Mouse (Mus musculus) midbrain, embryonic 14.5 days (tissue): ENCODE measurements around the gene Npr3. TPM values are rescaled to one million over a fixed set of nuclear protein-coding genes. Genes with fewer than 3 reads are reported as not detected.
"Not testable (repeated sequence)": the region's sequence is repeated elsewhere in the genome, so short reads cannot be mapped to it uniquely, and the experiment has no call there.

Source experiments
- ATAC-seq: fragments of 200-750 bp; cut with Nextera tagmentation; 2 replicates; pipeline ENCODE4 v1.8.0; 2017; ENCODE audit warnings: moderate number of reproducible peaks, moderate library complexity; ENCODE audit not compliant: low FRiP score, low TSS enrichment
- DNase-seq: peaks from one replicate; pipeline ENCODE4 v3.0.0-alpha.2; 2015
- H3K27ac ChIP-seq: fragments of 300-500 bp; sonication (generic); replicated peaks from 2 replicates; pipeline ENCODE4 v1.5.1; 2014; ENCODE audit warnings: mild to moderate bottlenecking, low read depth, low read length, moderate library complexity
- H3K27me3 ChIP-seq: fragments of 300-500 bp; sonication (generic); 2 replicates; pipeline ENCODE4 v1.6.1; 2014; ENCODE audit warnings: low read length, control low read depth, mixed read lengths; ENCODE audit not compliant: control insufficient read depth, insufficient read depth
- H3K36me3 ChIP-seq: fragments of 300-500 bp; sonication (generic); 2 replicates; pipeline ENCODE4 v1.6.1; 2014; ENCODE audit warnings: low read length, control low read depth; ENCODE audit not compliant: control insufficient read depth, insufficient read depth
- H3K4me1 ChIP-seq: fragments of 300-500 bp; sonication (generic); 2 replicates; pipeline ENCODE4 v1.6.1; 2014; ENCODE audit warnings: mild to moderate bottlenecking, antibody characterized with exemption, low read length, control low read depth; ENCODE audit not compliant: control insufficient read depth, insufficient read depth
- H3K4me2 ChIP-seq: fragments of 300-500 bp; sonication (generic); 2 replicates; pipeline ENCODE4 v1.6.1; 2014; ENCODE audit warnings: mild to moderate bottlenecking, low read length, moderate library complexity
- H3K4me3 ChIP-seq: fragments of 300-500 bp; sonication (generic); replicated peaks from 2 replicates; pipeline ENCODE4 v1.5.1; 2014; ENCODE audit warnings: low read depth, low read length
- H3K9ac ChIP-seq: fragments of 300-500 bp; sonication (generic); replicated peaks from 2 replicates; pipeline ENCODE4 v1.6.1; 2014; ENCODE audit warnings: mild to moderate bottlenecking, low read length, moderate library complexity
- H3K9me3 ChIP-seq: fragments of 300-500 bp; sonication (generic); 2 replicates; pipeline ENCODE4 v1.6.1; 2016; ENCODE audit warnings: low read length, control low read depth, mixed read lengths; ENCODE audit not compliant: control insufficient read depth
- WGBS: fragments of 180-500 bp; shearing (Covaris S2); extraction: QIAGEN DNeasy Blood & Tissue Kit; methylation state at CpG from one replicate; pipeline ENCODE4 v1.1.7; 2014; 5-methylcytosine and 5-hydroxymethylcytosine counted together
- polyA plus RNA-seq: library from polyadenylated mRNA; unstranded; fragments of >200 nt; fragmentation: Nextera tagmentation; extraction: Ambion mirVana; gene quantifications from 2 replicates; pipeline ENCODE4 v1.2.1, GENCODE M21; 2014

Gene Npr3
- polyA plus RNA-seq, 1 experiment from 2014 or later = 1.1 TPM

- Histone ChIP-seq H3K9ac (no peak overlapping the region), H3K4me3 (no peak overlapping the region), H3K4me2 (no peak overlapping the region), H3K9me3 (no peaks in the 10 kb centered on the region), H3K4me1 (no peaks in the 10 kb centered on the region), H3K27me3 (no peaks in the 10 kb centered on the region), H3K27ac (no peak overlapping the region), H3K36me3 (no peaks in the 10 kb centered on the region)
- ATAC-seq (no peak), DNase-seq (no peak)
- WGBS = 65% methylated on average over 1 of the region's 1 CpGs
Measured at GRCm38 (mm10) chr15:11835913-11836312, 71.2 kb downstream of the Npr3 start.

- not testable (repeated sequence) for H3K9me3 ChIP-seq, H3K36me3 ChIP-seq, H3K4me2 ChIP-seq, DNase-seq, H3K27me3 ChIP-seq, ATAC-seq, H3K9ac ChIP-seq, H3K27ac ChIP-seq, H3K4me1 ChIP-seq, H3K4me3 ChIP-seq
- WGBS = 75% methylated on average over 6 of the region's 6 CpGs
Measured at GRCm38 (mm10) chr15:11822347-11822746, 84.7 kb downstream of the Npr3 start.

DNA sequence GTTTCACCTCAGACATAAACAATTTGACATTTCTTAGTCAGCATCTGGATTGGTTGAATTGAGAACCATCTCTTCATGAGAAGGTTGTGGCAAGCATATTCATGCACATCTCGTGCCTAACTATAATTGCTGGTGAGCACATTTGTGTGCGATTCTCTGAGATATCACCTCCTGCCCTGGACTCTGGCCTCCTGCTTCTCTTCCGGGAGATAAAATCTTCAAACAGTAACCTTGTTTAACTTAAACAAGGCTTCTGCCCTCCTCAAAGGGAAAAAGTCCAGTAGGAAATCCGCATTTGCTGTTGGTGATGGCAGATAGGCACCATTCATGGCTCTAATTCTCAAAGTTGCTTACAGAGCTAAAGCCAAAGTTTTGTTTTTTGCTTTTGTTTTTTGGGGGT lies 91.5 kb downstream of the Npr3 start:
- Histone ChIP-seq H3K4me2 (no peak overlapping the region), H3K27me3 (no peaks in the 10 kb centered on the region), H3K9ac (no peak overlapping the region), H3K27ac (no peak overlapping the region), H3K9me3 (no peaks in the 10 kb centered on the region), H3K4me1 (no peaks in the 10 kb centered on the region), H3K4me3 (no peak overlapping the region), H3K36me3 (no peaks in the 10 kb centered on the region)
- ATAC-seq = no peak
- 90% methylated on average over 4 of the region's 4 CpGs for WGBS
- no peak for DNase-seq

DNA sequence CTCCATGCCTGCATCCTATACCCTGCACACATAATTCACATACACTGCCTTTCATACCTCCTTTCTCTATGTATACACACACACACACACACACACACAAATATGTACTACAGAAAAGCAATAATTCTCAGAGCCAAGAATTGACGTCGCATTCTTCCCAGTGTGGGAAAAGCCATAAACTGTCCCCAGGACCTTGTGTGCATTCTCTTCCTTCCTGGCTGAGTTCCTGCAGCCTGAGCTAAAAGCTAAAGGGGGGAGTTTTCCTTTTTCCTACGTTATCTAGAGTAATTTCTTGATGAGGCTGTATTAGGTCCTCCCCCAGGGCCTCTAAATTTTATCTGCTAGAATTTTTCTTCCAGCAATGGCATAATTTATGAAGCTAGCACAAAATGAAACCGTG lies 103.5 kb downstream of the Npr3 start:
- ATAC-seq (no peak), DNase-seq (no peak)
- Histone ChIP-seq H3K9ac (no peak overlapping the region), H3K4me1 (no peaks in the 10 kb centered on the region), H3K27ac (no peak overlapping the region), H3K4me2 (no peak overlapping the region), H3K4me3 (no peak overlapping the region), H3K9me3 (no peaks in the 10 kb centered on the region), H3K27me3 (no peaks in the 10 kb centered on the region), H3K36me3 (no peaks in the 10 kb centered on the region)
- WGBS = 75% methylated on average over 4 of the region's 4 CpGs

DNA sequence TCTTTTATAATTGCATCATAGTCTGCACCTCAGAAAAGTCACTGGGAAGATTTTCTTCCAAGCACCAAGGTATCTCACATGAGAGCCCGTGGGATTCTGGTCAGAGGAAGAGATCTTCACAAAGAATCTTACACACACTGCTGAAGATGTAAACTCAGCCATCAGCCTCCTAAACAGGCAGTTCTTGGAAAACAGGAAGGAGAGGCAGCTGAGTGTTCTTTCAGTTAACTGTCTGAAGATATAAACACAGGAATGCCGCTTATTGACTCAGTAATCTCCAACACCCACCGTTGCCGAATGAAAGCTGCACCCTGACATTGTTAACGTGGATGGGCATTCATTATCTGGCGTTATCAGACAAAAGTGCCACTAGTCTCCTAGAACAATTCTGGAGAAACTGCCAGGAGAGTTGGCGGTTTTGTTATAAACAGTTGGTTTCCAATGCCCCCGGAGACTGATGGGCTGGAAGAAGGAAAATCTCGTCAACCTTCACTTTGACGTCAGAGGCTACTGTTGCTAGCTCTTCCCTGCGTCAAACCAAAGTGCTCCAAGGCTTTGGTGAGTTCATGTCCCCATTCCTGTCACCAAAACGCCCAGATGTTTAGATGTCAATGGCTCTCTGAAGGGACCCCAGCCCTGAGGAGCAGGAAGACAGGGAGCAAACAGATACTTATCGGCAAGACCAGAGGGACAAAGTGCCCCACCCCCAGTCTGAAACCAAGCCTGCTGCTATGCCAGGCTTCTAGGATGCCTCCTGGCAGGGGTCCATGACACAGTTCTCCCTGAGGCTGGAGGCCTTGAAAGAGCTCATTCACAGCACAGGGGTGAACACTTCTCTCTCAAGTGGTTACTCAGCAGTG lies 105.0 kb downstream of the Npr3 start:
- no peak overlapping the region for H3K9ac ChIP-seq
- ATAC-seq = peak; percentile 31; the same call in 1 of the 2 replicates
- H3K27me3 ChIP-seq = no peaks in the 10 kb centered on the region
- no peaks in the 10 kb centered on the region for H3K36me3 ChIP-seq
- H3K4me2 ChIP-seq = no peak overlapping the region
- 63% methylated on average over 13 of the region's 13 CpGs for WGBS
- no peak overlapping the region for H3K27ac ChIP-seq
- DNase-seq = peak; percentile 38
- H3K4me1 ChIP-seq = no peaks in the 10 kb centered on the region
- H3K4me3 ChIP-seq = no peak overlapping the region
- H3K9me3 ChIP-seq = no peaks in the 10 kb centered on the region

- H3K9ac ChIP-seq = no peak overlapping the region
- no peaks in the 10 kb centered on the region for H3K4me1 ChIP-seq
- no peaks in the 10 kb centered on the region for H3K9me3 ChIP-seq
- H3K27me3 ChIP-seq = no peaks in the 10 kb centered on the region
- no peak overlapping the region for H3K4me3 ChIP-seq
- DNase-seq (no peak), ATAC-seq (no peak)
- no peak overlapping the region for H3K27ac ChIP-seq
- H3K36me3 ChIP-seq = no peaks in the 10 kb centered on the region
- WGBS = 31% methylated on average over 2 of the region's 2 CpGs
- H3K4me2 ChIP-seq = no peak overlapping the region
Measured at GRCm38 (mm10) chr15:11794632-11795031, 112.5 kb downstream of the Npr3 start.

Other genes with a start within 250 kb of the Npr3 start
- gene Sub1, start 89.7 kb upstream of the Npr3 start, polyA plus RNA-seq = 527 and 572 TPM in 2 replicates
- 183 and 222 TPM in 2 replicates for gene Zfr, start 210.5 kb upstream of the Npr3 start, polyA plus RNA-seq